Mouse (Mus musculus): ENCODE measurements around the gene Gng12.
A peak's percentile ranks its signal among the peaks of the same experiment; 100 is the strongest.

The Gng12 gene

GRCm38 (mm10) chr6:66917032-66917431 is 20.8 kb downstream of the Gng12 start:
- DNase-seq = no peak

- no peak for DNase-seq
Measured at GRCm38 (mm10) chr6:66920786-66921185, 24.6 kb downstream of the Gng12 start.

GRCm38 (mm10) chr6:66921755-66922154 is 25.6 kb downstream of the Gng12 start:
- no peak for DNase-seq

- no peak for DNase-seq
Measured at GRCm38 (mm10) chr6:66922501-66922900, 26.3 kb downstream of the Gng12 start.

- no peak for DNase-seq
Measured at GRCm38 (mm10) chr6:66923851-66924250, 27.7 kb downstream of the Gng12 start.

- no peak for DNase-seq
Measured at GRCm38 (mm10) chr6:66924315-66924965, 28.2 kb downstream of the Gng12 start.

- no peak for DNase-seq
Measured at GRCm38 (mm10) chr6:66926269-66926668, 30.1 kb downstream of the Gng12 start.

GRCm38 (mm10) chr6:66928972-66929645 is 32.9 kb downstream of the Gng12 start:
- DNase-seq = no peak

GRCm38 (mm10) chr6:66929694-66930093 is 33.5 kb downstream of the Gng12 start:
- no peak for DNase-seq

- DNase-seq = no peak
Measured at GRCm38 (mm10) chr6:66932206-66932819, 36.1 kb downstream of the Gng12 start.

- DNase-seq = peak in 1 of 2 experiments; percentile 18
Measured at GRCm38 (mm10) chr6:66940656-66941235, 44.5 kb downstream of the Gng12 start.

GRCm38 (mm10) chr6:66941792-66942191 is 45.6 kb downstream of the Gng12 start:
- no peak for DNase-seq

GRCm38 (mm10) chr6:66942826-66943225 is 46.6 kb downstream of the Gng12 start:
- DNase-seq = no peak

- DNase-seq = no peak
Measured at GRCm38 (mm10) chr6:66943367-66944189, 47.4 kb downstream of the Gng12 start.

GRCm38 (mm10) chr6:66944190-66945003 is 48.2 kb downstream of the Gng12 start:
- DNase-seq = no peak

GRCm38 (mm10) chr6:66945004-66945356 is 48.8 kb downstream of the Gng12 start:
- DNase-seq = no peak

- DNase-seq = no peak
Measured at GRCm38 (mm10) chr6:66948111-66948510, 51.9 kb downstream of the Gng12 start.

- no peak for DNase-seq
Measured at GRCm38 (mm10) chr6:66948848-66949247, 52.7 kb downstream of the Gng12 start.

GRCm38 (mm10) chr6:66951726-66952418 is 55.7 kb downstream of the Gng12 start:
- DNase-seq = no peak

GRCm38 (mm10) chr6:66953951-66954519 is 57.8 kb downstream of the Gng12 start:
- DNase-seq = no peak

GRCm38 (mm10) chr6:66955089-66955657 is 59.0 kb downstream of the Gng12 start:
- DNase-seq = peak; percentile 44 to 65
